16 mouse cellular contexts compared by ENCODE assay signal in genomic region chr1:20893059-20893458, GRCm38 (mm10). TPM values are rescaled to one million over a fixed set of nuclear protein-coding genes. Genes with fewer than 3 reads are reported as not detected.
A peak's percentile ranks its signal among the peaks of the same experiment; 100 is the strongest.
DNase-seq lines count a peak whose midpoint lies in the region; ATAC-seq and TF ChIP-seq lines count a peak whose summit lies in the region.
"Had no signal": no experiment of that assay in that cellular context is flagged by ENCODE, and none has a peak within 500 bp of the region (broad histone marks: within the 10 kb centered on the region; RNA-seq: fewer than 3 reads in every experiment).

No protein-coding gene starts in this region.

- ATAC-seq in midbrain, embryonic 13.5 days = no peak
- ATAC-seq: intestine, embryonic 15.5 days; Patski had no signal

- peaks cover 16% of the 10 kb centered on the region for H3K4me1 ChIP-seq in midbrain, embryonic 13.5 days (replicated peaks)

- no peaks in the 10 kb centered on the region for H3K9me3 ChIP-seq in midbrain, embryonic 13.5 days
- H3K9me3 ChIP-seq: embryonic facial prominence, embryonic 15.5 days; intestine, embryonic 15.5 days; kidney, embryonic 15.5 days had no signal

- intact Hi-C loops in left cerebral cortex, adult 2 months (cut with DNase I) = loop anchor here (5.0 kb wide), 3 partner anchors 46 to 281 kb away; no protein-coding TSS in a partner anchor

- H3K4me2 ChIP-seq in midbrain, embryonic 13.5 days (replicated peaks) = peak overlapping the region; percentile 85
- H3K4me2 ChIP-seq: embryonic facial prominence, embryonic 15.5 days; intestine, embryonic 15.5 days; kidney, embryonic 15.5 days had no signal

- no peak overlapping the region for H3K9ac ChIP-seq in midbrain, embryonic 13.5 days (replicated peaks)
- H3K9ac ChIP-seq: embryonic facial prominence, embryonic 15.5 days; intestine, embryonic 15.5 days; kidney, embryonic 15.5 days had no signal

- no peaks in the 10 kb centered on the region for H3K27me3 ChIP-seq in midbrain, embryonic 13.5 days
- H3K27me3 ChIP-seq: embryonic facial prominence, embryonic 15.5 days; intestine, embryonic 15.5 days; kidney, embryonic 15.5 days; Patski had no signal

- H3K27ac ChIP-seq in left cerebral cortex, adult 2 months = no peak overlapping the region; the same call in 1 of the 2 replicates
- no peak overlapping the region for H3K27ac ChIP-seq in midbrain, embryonic 13.5 days
- H3K27ac ChIP-seq: embryonic facial prominence, embryonic 15.5 days; intestine, embryonic 15.5 days; kidney, embryonic 15.5 days had no signal

- no peak for TF ChIP-seq CTCF in left cerebral cortex, adult 2 months (IDR thresholded peaks at IDR 0.05)

- DNase-seq in cerebellum, adult 9-11 months = peak; percentile 65
- DNase-seq in cerebellum, postnatal 14 days = no peak
- no peak for DNase-seq in left cerebral cortex, adult 2 months (ENCODE audit: extremely low spot score in 1 of 2, low spot score in 2 of 2)
- DNase-seq in left cerebral cortex, adult 18-20 months (ENCODE audit: low spot score in 2 of 2) = no peak
- DNase-seq in natural killer cell, adult 2 months (ENCODE audit: low spot score in 2 of 2) = no peak
- DNase-seq in adrenal gland, postnatal 36 days = no peak
- DNase-seq: B cell, adult 2 months; gastrocnemius, postnatal 25 days; heart, postnatal 10 days; lung, postnatal 36 days; thymus, postnatal 36 days had no signal

- WGBS in midbrain, embryonic 13.5 days = 86% methylated on average over 5 of the region's 5 CpGs

- no peaks in the 10 kb centered on the region for H3K36me3 ChIP-seq in midbrain, embryonic 13.5 days
- H3K36me3 ChIP-seq: embryonic facial prominence, embryonic 15.5 days; intestine, embryonic 15.5 days; kidney, embryonic 15.5 days had no signal

- H3K4me3 ChIP-seq in left cerebral cortex, adult 2 months = peak overlapping the region; percentile 96
- 0 out of 2 replicates have a peak overlapping the region, but pooled peaks have one; percentile 0 for H3K4me3 ChIP-seq in midbrain, embryonic 13.5 days (replicated peaks)
- H3K4me3 ChIP-seq: embryonic facial prominence, embryonic 15.5 days; intestine, embryonic 15.5 days; kidney, embryonic 15.5 days had no signal

RNA-seq across cellular contexts. Expression of gene Paqr8, which starts 2.7 kb away (rescaled TPM):
- 100 to 1,000 TPM; 128 to 135 TPM for total RNA-seq in left cerebral cortex, adult 2 months (2021)
- 100 to 1,000 TPM; 110 to 114 TPM for total RNA-seq in left cerebral cortex, adult 18-20 months (2021)
- 12.5 and 13.4 TPM in 2 replicates for polyA plus RNA-seq in midbrain, embryonic 13.5 days (2015; fragmentation: Nextera tagmentation; extraction: Ambion mirVana)
- 10 to 100 TPM; 45.1 to 62.9 TPM for total RNA-seq in adrenal gland, postnatal 36 days (2021)

RNA-seq across cellular contexts. Expression of gene Efhc1, which starts 58.4 kb away (rescaled TPM):
- total RNA-seq in left cerebral cortex, adult 2 months (2021) = 1 to 10 TPM; 1.3 to 1.9 TPM
- total RNA-seq in left cerebral cortex, adult 18-20 months (2021) = under 1 TPM; 0.61 to 0.93 TPM
- polyA plus RNA-seq in midbrain, embryonic 13.5 days (2015; fragmentation: Nextera tagmentation; extraction: Ambion mirVana) = 1.5 TPM in 2 replicates
- 1 to 10 TPM; 1.1 to 1.6 TPM for total RNA-seq in adrenal gland, postnatal 36 days (2021)
